Mouse (Mus musculus): ENCODE data around the gene Sumf2. TPM values are rescaled to one million over a fixed set of nuclear protein-coding genes. Genes with fewer than 3 reads are reported as not detected.
"Not testable (repeated sequence)": the region's sequence is repeated elsewhere in the genome, so short reads cannot be mapped to it uniquely, and the experiment has no call there.

Sumf2 gene
- total and polyA plus RNA-seq, 3 experiments: 32.9 to 35.8 TPM; not detected in 1

DNA sequence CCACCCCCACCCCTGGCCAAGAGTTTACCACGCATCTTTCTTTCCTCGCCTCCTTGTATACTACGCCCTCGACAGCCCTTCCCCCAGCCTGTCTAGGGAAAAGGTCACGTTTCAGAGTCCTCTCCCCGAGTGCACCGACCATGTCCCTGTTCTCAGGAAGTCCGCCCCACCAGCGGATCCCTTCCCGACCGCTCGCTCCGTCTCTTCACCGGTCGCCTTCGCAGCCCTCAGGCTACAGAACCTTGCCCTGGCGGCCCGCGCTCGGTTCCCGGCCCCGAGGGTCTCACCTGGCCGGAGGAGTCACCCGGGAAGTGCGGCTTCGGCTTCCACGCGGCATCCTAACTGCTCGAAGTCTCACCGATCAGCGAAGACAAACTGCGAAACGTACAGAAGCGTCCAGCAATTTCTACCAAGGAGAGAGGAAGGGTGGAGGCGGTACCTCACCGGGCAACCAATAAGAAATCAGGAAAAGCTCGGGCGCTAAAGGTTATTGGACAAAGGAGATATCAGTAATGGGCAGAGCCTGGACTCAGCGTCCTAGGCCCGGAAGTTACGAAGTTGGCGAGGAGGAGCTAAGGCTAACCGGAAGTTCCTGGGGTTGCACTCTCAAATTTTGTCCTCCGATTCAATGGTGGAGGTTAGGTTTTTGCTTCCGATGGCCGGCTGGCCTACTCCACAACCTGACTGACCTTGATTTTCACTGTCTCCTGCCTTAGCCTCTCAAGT lies 40.3 kb downstream of the Sumf2 start, which contains the start of gene Chchd2 (continued):
- TF ChIP-seq USF2 (IDR thresholded peaks at IDR 0.05; ENCODE audit: borderline replicate concordance in 1 of 2, insufficient read depth in 1 of 2, low read depth in 1 of 2, low read length in 2 of 2) (no peak), CTCF (IDR thresholded peaks at IDR 0.05 in 2 of 3, conservative IDR thresholded peaks at IDR 0.05 in 1 of 3; ENCODE audit: control insufficient read depth in 1 of 3, insufficient read depth in 1 of 3, low read depth in 2 of 3, low read length in 3 of 3, poor library complexity in 1 of 3, severe bottlenecking in 1 of 3) (no peak), TAL1 (IDR thresholded peaks at IDR 0.05; ENCODE audit: low read length) (no peak)

DNA sequence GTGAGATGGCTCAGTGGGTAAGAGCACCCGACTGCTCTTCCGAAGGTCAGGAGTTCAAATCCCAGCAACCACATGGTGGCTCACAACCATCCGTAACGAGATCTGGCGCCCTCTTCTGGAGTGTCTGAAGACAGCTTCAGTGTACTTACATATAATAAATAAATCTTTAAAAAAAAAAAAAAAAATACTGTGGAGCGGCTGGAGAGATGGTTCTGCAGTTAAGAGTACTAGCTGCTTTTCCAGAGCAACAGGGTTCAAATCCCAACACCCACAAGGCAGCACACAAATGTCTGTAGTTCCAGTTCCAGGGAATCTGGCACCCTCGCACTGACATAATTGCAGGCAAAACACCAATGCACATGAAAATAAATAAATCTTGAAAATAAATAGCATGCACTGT lies 43.6 kb downstream of the Sumf2 start:
- H3K4me3 ChIP-seq (ENCODE audit: control insufficient read depth in 1 of 2, insufficient read depth in 1 of 2, low read depth in 2 of 2, low read length in 2 of 2); H3K9ac ChIP-seq (ENCODE audit: control insufficient read depth, low read depth, low read length, poor library complexity, severe bottlenecking); H3K4me1 ChIP-seq (ENCODE audit: control insufficient read depth in 1 of 2, insufficient read depth in 2 of 2, low read length in 2 of 2); H3K27ac ChIP-seq (ENCODE audit: control insufficient read depth, low read depth, low read length); H3K9me3 ChIP-seq (replicated peaks; ENCODE audit: insufficient read depth, low read length); H3K27me3 ChIP-seq (ENCODE audit: control insufficient read depth in 1 of 2, insufficient read depth in 2 of 2, low read length in 2 of 2); DNase-seq (ENCODE audit: low read depth, low spot score): not testable (repeated sequence)
- Histone ChIP-seq H3K79me2 (ENCODE audit: control insufficient read depth, insufficient read depth, low read length, poor library complexity) (peaks cover 16% of the 10 kb centered on the region), H3K36me3 (ENCODE audit: control insufficient read depth in 1 of 2, insufficient read depth in 2 of 2, low read length in 2 of 2) (peaks cover 0 to 12% of the 10 kb centered on the region in 2 experiments; a peak in 3 of 4 replicates)
- TF ChIP-seq ZNF384 (IDR thresholded peaks at IDR 0.05; ENCODE audit: low read depth, low read length): peak; percentile 52
- TF ChIP-seq TBP (IDR thresholded peaks at IDR 0.05; ENCODE audit: low read depth, low read length): 0 out of 2 replicates have a peak, but pooled peaks have one; percentile 56

DNA sequence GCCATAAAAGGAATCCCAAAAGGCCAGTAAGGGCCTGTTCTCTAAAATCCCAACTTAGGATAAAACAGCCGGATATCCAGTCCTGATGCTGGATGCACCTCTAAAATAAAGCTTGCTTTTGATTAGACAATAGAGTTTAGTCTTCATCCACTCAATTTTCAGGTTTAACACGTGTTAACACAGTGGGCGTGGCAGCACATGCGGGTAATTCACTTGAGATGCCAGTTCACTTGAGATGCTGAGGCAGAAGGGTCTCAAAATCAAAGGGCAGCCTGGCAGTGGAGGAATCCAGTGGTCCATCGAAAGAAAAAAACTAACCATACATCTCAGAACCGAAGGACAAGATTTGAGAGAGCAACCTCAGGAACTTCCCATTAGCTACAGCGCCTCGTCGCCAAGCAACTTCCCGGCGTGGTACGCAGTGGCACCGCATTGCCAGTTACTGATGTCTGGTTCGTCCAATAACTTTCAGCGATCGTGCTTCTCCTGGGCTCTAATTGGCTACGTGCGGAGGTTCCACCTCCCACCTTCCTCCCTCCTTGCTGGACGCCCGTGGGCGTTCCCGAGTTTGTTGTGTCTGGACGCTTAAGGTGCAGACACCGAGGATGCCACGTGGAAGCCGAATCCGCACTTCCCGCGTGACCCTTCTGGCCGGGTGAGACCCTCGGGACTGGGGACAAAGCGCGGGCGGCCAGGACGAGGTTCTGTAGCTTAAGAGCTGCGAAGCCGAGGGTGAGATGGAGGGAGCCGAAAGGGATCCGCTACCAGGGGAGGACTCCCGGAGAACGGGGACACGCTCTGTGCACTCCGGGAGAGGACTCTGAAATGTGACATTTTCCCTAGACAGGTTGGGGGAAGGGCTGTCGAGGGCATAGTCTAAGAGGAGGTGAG lies 48.7 kb downstream of the Sumf2 start, which contains the start of gene Zbed5:
TSS of gene Zbed5 (plus strand) at position 526 of the 891 bp plus-strand sequence.
- Histone ChIP-seq H3K4me3 (ENCODE audit: control insufficient read depth in 1 of 2, insufficient read depth in 1 of 2, low read depth in 2 of 2, low read length in 2 of 2) (peak within 1 kb of the TSS; percentile 66 to 90), H3K9ac (ENCODE audit: control insufficient read depth, low read depth, low read length, poor library complexity, severe bottlenecking) (peak within 1 kb of the TSS; percentile 56), H3K27ac (ENCODE audit: control insufficient read depth, low read depth, low read length) (no peak within 1 kb of the TSS), H3K9me3 (replicated peaks; ENCODE audit: insufficient read depth, low read length) (no peaks in the 10 kb centered on the region), H3K27me3 (ENCODE audit: control insufficient read depth in 1 of 2, insufficient read depth in 2 of 2, low read length in 2 of 2) (peaks cover 0 to 5% of the 10 kb centered on the region in 2 experiments; a peak in 2 of 4 replicates), H3K36me3 (ENCODE audit: control insufficient read depth in 1 of 2, insufficient read depth in 2 of 2, low read length in 2 of 2) (peaks cover 0 to 9% of the 10 kb centered on the region in 2 experiments; a peak in 2 of 4 replicates), H3K4me1 (ENCODE audit: control insufficient read depth in 1 of 2, insufficient read depth in 2 of 2, low read length in 2 of 2) (peaks cover 0 to 5% of the 10 kb centered on the region in 2 experiments; a peak in 1 of 4 replicates), H3K79me2 (ENCODE audit: control insufficient read depth, insufficient read depth, low read length, poor library complexity) (no peaks in the 10 kb centered on the region)
- no peak for TF ChIP-seq E2F4 (IDR thresholded peaks at IDR 0.05; ENCODE audit: borderline replicate concordance, low read depth, low read length)
- TF ChIP-seq MAX (IDR thresholded peaks at IDR 0.05; ENCODE audit: low read length): peak; percentile 87
- TF ChIP-seq NELFE (IDR thresholded peaks at IDR 0.05; ENCODE audit: low read depth, low read length): 0 out of 2 replicates have a peak, but pooled peaks have one; percentile 21
- TF ChIP-seq POLR2A (IDR thresholded peaks at IDR 0.05; ENCODE audit: control insufficient read depth in 1 of 2, insufficient read depth in 1 of 2, low read depth in 1 of 2, low read length in 2 of 2, poor library complexity in 1 of 2): peak in 1 of 2 experiments; percentile 37; a peak in 1 of 4 replicates
- TF ChIP-seq CHD2 (IDR thresholded peaks at IDR 0.05; ENCODE audit: low read length): peak; percentile 72
- TF ChIP-seq ZMIZ1 (IDR thresholded peaks at IDR 0.05; ENCODE audit: low read depth, low read length): no peak
- TF ChIP-seq MYC (IDR thresholded peaks at IDR 0.05; ENCODE audit: low read depth, low read length): peak; percentile 92
- TF ChIP-seq MAZ (IDR thresholded peaks at IDR 0.05; ENCODE audit: low read depth, low read length): peak; percentile 48; the same call in 1 of the 2 replicates
- TF ChIP-seq SIN3A (IDR thresholded peaks at IDR 0.05; ENCODE audit: low read length): peak; percentile 100
- peak; percentile 64 for TF ChIP-seq ELF1 (IDR thresholded peaks at IDR 0.05; ENCODE audit: low read depth, low read length)
- no peak for TF ChIP-seq CTCF (IDR thresholded peaks at IDR 0.05 in 2 of 3, conservative IDR thresholded peaks at IDR 0.05 in 1 of 3; ENCODE audit: control insufficient read depth in 1 of 3, insufficient read depth in 1 of 3, low read depth in 2 of 3, low read length in 3 of 3, poor library complexity in 1 of 3, severe bottlenecking in 1 of 3)
- TF ChIP-seq NRF1 (IDR thresholded peaks at IDR 0.05; ENCODE audit: insufficient read depth, low read depth, low read length, poor library complexity, severe bottlenecking): 0 out of 2 replicates have a peak, but pooled peaks have one; percentile 18
- TF ChIP-seq HCFC1 (IDR thresholded peaks at IDR 0.05; ENCODE audit: low read depth, low read length): peak; percentile 63
- TF ChIP-seq MXI1 (IDR thresholded peaks at IDR 0.05; ENCODE audit: low read depth, low read length): peak; percentile 99
- DNase-seq (ENCODE audit: low read depth, low spot score): peak; percentile 98
